Mouse (Mus musculus): ENCODE data around the gene Ugt2a3.

DNA sequence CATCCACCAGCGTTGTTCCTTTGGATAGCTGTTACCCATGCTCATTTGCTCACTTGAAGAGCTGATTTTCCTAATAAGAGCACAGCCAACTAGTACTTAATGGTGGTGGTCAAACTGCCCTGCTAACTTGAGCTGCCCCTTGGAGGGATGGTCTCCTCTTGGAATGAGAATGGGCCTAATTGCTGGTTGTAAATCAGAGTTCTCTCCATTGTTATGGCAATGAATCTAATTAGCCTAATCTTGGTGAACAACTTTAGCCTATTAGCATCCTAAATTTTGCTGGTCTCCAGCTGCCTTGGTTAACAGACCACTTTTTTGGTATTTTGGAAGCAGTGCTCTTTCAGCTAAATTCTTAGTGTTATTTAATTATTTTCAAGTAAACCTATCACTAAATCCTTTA, 13.4 kb upstream of the Ugt2a3 start:
- TF ChIP-seq CTCF (IDR thresholded peaks at IDR 0.05; ENCODE audit: borderline replicate concordance, insufficient read depth, low read length), result no peak
- no peak for TF ChIP-seq POLR2A (IDR thresholded peaks at IDR 0.05; ENCODE audit: low read depth, low read length)
